Mouse (Mus musculus) forebrain, embryonic 10.5 days (tissue): Measurements from ENCODE around the gene Rnf187. TPM values are rescaled to one million over a fixed set of nuclear protein-coding genes. Genes with fewer than 3 reads are reported as not detected.
"Not testable (repeated sequence)": the region's sequence is repeated elsewhere in the genome, so short reads cannot be mapped to it uniquely, and the experiment has no call there.

ENCODE experiments used
- DNase-seq: peaks from one replicate; pipeline ENCODE4 v3.0.0-alpha.2; 2017; ENCODE audit warnings: low spot score; ENCODE audit errors: extremely low spot score
- H3K27ac ChIP-seq: fragments of 300-500 bp; sonication (generic); 2 replicates; pipeline ENCODE4 v1.5.1; 2016; ENCODE audit warnings: mild to moderate bottlenecking
- H3K27me3 ChIP-seq: fragments of 300-500 bp; sonication (generic); 2 replicates; pipeline ENCODE4 v1.6.1; 2016; ENCODE audit warnings: mild to moderate bottlenecking; ENCODE audit not compliant: poor library complexity, severe bottlenecking
- H3K36me3 ChIP-seq: fragments of 300-500 bp; sonication (generic); replicated peaks from 2 replicates; pipeline ENCODE4 v1.6.1; 2016; ENCODE audit warnings: mild to moderate bottlenecking, moderate library complexity
- H3K4me1 ChIP-seq: fragments of 300-500 bp; sonication (generic); 2 replicates; pipeline ENCODE4 v1.6.1; 2016
- H3K4me3 ChIP-seq: fragments of 300-500 bp; sonication (generic); 2 replicates; pipeline ENCODE4 v1.5.1; 2016; ENCODE audit warnings: mild to moderate bottlenecking, moderate library complexity
- H3K9me3 ChIP-seq: fragments of 300-500 bp; sonication (generic); 2 replicates; pipeline ENCODE4 v1.6.1; 2016; ENCODE audit warnings: mild to moderate bottlenecking, moderate library complexity
- WGBS: fragments of 180-500 bp; shearing (Covaris S2); methylation state at CpG from one replicate; pipeline ENCODE4 v1.1.7; 2016; 5-methylcytosine and 5-hydroxymethylcytosine counted together
- polyA plus RNA-seq: library from polyadenylated mRNA; unstranded; fragments of >200 nt; fragmentation: Nextera tagmentation; extraction: Ambion mirVana; gene quantifications from 2 replicates; pipeline ENCODE4 v1.2.1, GENCODE M21; 2016

Rnf187 gene
- polyA plus RNA-seq, 1 experiment from 2014 or later = 265 TPM

- H3K4me1 ChIP-seq = peaks cover 44% of the 10 kb centered on the region
- peaks cover 57% of the 10 kb centered on the region for H3K27me3 ChIP-seq
- peaks cover 13% of the 10 kb centered on the region for H3K36me3 ChIP-seq
- WGBS = 69% methylated on average over 50 of the region's 50 CpGs
- H3K4me3 ChIP-seq = peak overlapping the region; percentile 5; the same call in 1 of the 2 replicates
- no peak for DNase-seq
- H3K9me3 ChIP-seq = peaks cover 7% of the 10 kb centered on the region
- H3K27ac ChIP-seq = no peak overlapping the region
Observed at GRCm38 (mm10) chr11:58961364-58962177, 22.9 kb upstream of the Rnf187 start.

GRCm38 (mm10) chr11:58959921-58960465, 21.3 kb upstream of the Rnf187 start:
- Histone ChIP-seq H3K9me3 (peaks cover 7% of the 10 kb centered on the region), H3K4me3 (peak overlapping the region; percentile 62), H3K27me3 (peaks cover 57% of the 10 kb centered on the region), H3K36me3 (peaks cover 13% of the 10 kb centered on the region), H3K27ac (peak overlapping the region; percentile 68), H3K4me1 (peaks cover 52% of the 10 kb centered on the region)
- WGBS = 3% methylated on average over 40 of the region's 40 CpGs
- peak; percentile 82 for DNase-seq

DNA sequence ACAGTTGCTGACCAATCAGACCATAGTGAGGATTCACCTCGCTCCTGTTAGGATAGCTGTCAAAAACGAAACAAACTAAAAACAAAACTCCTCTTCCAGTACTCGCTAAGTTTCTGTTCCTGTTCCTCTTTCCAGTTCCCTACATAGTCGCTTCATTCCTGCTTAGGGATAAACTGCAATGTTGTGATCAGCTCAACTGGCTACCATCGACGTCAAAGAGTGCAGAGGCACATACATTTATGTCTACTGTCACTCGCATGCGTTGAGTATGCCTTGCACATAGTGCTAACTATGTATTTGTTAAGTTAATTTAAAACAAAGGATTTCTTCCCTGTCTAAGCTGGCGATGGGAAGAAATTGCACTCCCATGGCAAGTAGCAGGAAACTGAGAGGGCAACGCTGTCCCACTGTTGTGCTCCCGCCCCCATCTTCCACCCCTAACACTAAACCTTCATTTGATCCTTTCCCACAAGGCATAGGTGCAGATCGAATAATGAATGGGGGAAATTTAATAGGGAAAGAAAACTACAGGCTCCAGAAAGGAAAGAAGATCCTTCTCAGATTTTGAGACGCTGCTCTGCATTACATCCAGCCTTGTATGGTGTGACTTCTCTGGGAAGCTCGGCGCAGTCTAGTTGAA, 20.6 kb upstream of the Rnf187 start:
- peak overlapping the region; percentile 62 for H3K4me3 ChIP-seq
- peak overlapping the region; percentile 68; the same call in 1 of the 2 replicates for H3K27ac ChIP-seq
- H3K36me3 ChIP-seq = peaks cover 13% of the 10 kb centered on the region
- DNase-seq = no peak
- H3K4me1 ChIP-seq = peaks cover 47% of the 10 kb centered on the region
- H3K9me3 ChIP-seq = peaks cover 7% of the 10 kb centered on the region
- H3K27me3 ChIP-seq = peaks cover 57% of the 10 kb centered on the region
- 42% methylated on average over 15 of the region's 15 CpGs for WGBS

DNA sequence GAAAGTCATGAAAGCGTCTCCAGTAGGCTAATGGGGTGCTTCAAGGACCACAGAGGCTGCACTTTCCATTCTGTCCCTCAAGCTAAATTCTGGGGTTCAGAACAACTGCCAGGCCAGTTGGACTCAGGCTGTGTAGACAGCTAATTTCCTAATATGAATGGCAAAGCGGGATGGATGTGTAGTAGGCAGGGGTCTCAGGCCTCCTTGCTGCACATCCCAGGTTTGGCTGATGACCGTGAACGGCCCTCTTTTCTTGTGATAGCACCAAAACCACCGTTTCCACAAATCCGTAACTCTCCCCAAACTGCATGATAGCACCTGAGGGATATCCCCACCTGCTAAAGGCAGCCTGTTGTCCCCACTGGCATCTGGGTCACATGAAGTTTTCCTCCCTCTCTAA, 19.8 kb upstream of the Rnf187 start:
- Histone ChIP-seq H3K36me3 (peaks cover 13% of the 10 kb centered on the region), H3K9me3 (peaks cover 7% of the 10 kb centered on the region), H3K27me3 (peaks cover 57% of the 10 kb centered on the region), H3K4me1 (peaks cover 50% of the 10 kb centered on the region), H3K27ac (no peak overlapping the region), H3K4me3 (no peak overlapping the region)
- 89% methylated on average over 6 of the region's 6 CpGs for WGBS
- DNase-seq = no peak

DNA sequence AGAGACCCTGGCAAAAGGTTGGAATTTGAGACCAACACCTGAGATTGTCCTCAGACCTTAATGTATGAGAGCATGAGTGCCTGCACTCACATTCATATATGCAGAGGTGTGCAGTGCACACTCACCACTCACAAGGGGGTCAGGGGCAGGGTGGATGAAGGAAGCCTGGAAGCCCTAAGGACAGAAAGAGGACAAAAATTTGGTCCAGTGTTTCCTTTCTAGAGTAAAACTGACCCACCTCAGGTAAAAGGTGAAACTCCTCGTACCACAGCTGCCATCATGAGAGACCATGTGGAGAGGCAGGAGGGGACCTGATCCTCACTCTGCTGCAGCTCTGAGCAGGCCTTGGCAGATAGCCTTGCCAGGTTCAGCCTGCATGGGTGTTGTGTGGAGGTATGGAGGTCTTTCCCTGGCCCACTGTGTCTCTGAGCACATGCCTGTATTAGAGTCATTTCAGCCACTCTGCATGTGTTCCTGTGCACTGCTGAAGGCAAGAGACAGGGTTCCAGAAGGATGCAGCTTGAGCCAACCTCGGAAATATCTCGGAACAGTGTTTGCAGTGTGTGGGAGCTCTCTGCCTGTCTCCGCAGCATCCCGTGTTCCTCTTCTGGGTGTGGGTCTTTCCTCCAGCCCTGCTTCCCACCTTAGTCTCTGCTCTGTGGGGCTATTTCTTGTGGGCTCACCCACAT, 18.7 kb upstream of the Rnf187 start:
- H3K4me3 ChIP-seq = peak overlapping the region; percentile 83
- WGBS = 83% methylated on average over 5 of the region's 5 CpGs
- H3K9me3 ChIP-seq = peaks cover 7% of the 10 kb centered on the region
- DNase-seq = no peak
- H3K36me3 ChIP-seq = peaks cover 13% of the 10 kb centered on the region
- no peak overlapping the region for H3K27ac ChIP-seq
- H3K27me3 ChIP-seq = peaks cover 47% of the 10 kb centered on the region
- peaks cover 58% of the 10 kb centered on the region for H3K4me1 ChIP-seq

- Histone ChIP-seq H3K9me3 (no peaks in the 10 kb centered on the region), H3K4me3 (peak overlapping the region; percentile 83), H3K27me3 (peaks cover 46% of the 10 kb centered on the region), H3K36me3 (peaks cover 13% of the 10 kb centered on the region), H3K27ac (peak overlapping the region; percentile 96), H3K4me1 (peaks cover 66% of the 10 kb centered on the region)
- no peak for DNase-seq
- 42% methylated on average over 8 of the region's 8 CpGs for WGBS
Observed at GRCm38 (mm10) chr11:58955868-58956257, 17.1 kb upstream of the Rnf187 start.

DNA sequence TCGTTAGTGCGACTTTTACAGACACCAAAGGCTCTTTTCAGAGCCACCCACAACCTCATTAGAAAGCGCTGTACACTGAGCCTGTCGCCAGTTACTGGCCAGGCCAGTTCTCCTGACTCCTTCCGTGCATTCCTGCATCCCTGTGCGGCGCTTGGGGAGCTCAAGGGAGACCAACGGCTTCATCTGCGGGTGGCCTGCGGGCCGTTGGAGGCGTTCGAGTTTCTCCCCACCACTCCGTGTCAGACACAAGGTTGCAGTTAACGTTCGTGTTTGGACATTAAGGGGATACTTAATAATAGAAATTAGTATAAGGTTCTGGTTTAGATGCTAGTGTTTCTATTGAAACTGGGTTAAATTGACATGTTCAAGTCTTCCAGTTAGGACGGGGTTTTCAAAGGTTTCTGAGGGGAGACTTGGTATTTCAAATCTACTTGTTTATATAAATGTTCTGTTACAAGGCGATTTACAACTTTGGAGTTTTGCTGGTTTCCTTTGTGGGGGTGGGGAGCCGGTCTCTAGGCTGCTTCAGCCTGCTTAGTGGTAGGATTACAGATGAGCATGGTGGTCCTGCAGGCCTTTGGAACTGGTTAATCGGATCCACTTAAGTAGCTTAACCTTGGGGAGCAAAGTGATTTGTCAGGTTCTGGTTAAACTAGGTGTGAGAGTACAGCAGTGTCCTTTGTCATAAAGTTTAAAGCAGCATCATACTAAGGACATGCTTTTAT, 16.6 kb upstream of the Rnf187 start:
- Histone ChIP-seq H3K36me3 (peaks cover 13% of the 10 kb centered on the region), H3K4me3 (peak overlapping the region; percentile 83), H3K27ac (peak overlapping the region; percentile 96), H3K27me3 (peaks cover 48% of the 10 kb centered on the region), H3K9me3 (no peaks in the 10 kb centered on the region), H3K4me1 (peaks cover 70% of the 10 kb centered on the region)
- DNase-seq = no peak
- WGBS = under 1% methylated on average over 20 of the region's 20 CpGs

DNA sequence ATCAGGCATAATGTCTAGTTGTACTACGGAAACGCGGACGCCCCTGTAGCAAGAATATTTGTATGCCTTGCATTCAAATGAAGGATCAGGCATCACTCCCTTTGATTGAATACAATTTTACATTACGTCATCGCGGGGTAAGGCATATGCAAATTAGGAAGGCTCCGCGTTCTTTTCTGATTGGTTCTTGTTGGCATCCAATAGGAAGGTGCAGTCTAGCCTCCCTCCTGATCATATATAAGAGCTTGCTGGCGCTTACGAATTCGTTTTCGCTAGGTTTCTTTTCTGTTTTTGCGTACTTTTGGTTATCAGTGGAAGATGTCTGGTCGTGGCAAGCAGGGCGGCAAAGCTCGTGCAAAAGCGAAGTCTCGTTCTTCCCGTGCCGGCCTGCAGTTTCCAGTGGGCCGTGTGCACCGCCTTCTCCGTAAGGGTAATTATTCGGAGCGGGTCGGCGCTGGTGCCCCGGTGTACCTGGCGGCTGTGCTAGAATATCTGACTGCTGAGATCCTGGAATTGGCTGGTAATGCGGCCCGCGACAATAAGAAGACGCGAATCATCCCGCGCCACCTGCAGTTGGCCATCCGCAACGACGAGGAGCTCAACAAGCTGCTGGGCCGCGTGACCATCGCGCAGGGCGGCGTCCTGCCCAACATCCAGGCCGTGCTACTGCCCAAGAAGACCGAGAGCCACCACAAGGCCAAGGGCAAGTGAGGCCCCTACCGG, 15.9 kb upstream of the Rnf187 start, which contains the start of the genes Hist3h2a and Trim17:
Gene Hist3h2a (plus strand): TSS at position 266 of the 723 bp plus-strand sequence.
Gene Trim17 (plus strand): TSS at position 266 of the 723 bp plus-strand sequence.
- peak within 1 kb of the TSS; percentile 96 for H3K27ac ChIP-seq
- no peaks in the 10 kb centered on the region for H3K9me3 ChIP-seq
- WGBS = under 1% methylated on average over 49 of the region's 49 CpGs
- H3K4me3 ChIP-seq = peak within 1 kb of the TSS; percentile 83
- peaks cover 54% of the 10 kb centered on the region for H3K27me3 ChIP-seq
- peaks cover 13% of the 10 kb centered on the region for H3K36me3 ChIP-seq
- H3K4me1 ChIP-seq = peaks cover 68% of the 10 kb centered on the region
- DNase-seq = peak; percentile 83

- DNase-seq, H3K9me3 ChIP-seq: not testable (repeated sequence)
- peak overlapping the region; percentile 96 for H3K27ac ChIP-seq
- peak overlapping the region; percentile 83 for H3K4me3 ChIP-seq
- H3K4me1 ChIP-seq = peaks cover 68% of the 10 kb centered on the region
- under 1% methylated on average over 17 of the region's 17 CpGs for WGBS
- H3K27me3 ChIP-seq = peaks cover 55% of the 10 kb centered on the region
- peaks cover 13% of the 10 kb centered on the region for H3K36me3 ChIP-seq
Observed at GRCm38 (mm10) chr11:58954170-58954419, 15.4 kb upstream of the Rnf187 start.

GRCm38 (mm10) chr11:58953351-58954169, 14.8 kb upstream of the Rnf187 start:
- H3K27me3 ChIP-seq = peaks cover 51% of the 10 kb centered on the region
- H3K9me3 ChIP-seq = no peaks in the 10 kb centered on the region
- peak overlapping the region; percentile 83 for H3K4me3 ChIP-seq
- DNase-seq = peak; percentile 62
- whole genome bisulfite sequencing = under 1% methylated on average over 33 of the region's 33 CpGs
- H3K36me3 ChIP-seq = peaks cover 13% of the 10 kb centered on the region
- peaks cover 66% of the 10 kb centered on the region for H3K4me1 ChIP-seq
- H3K27ac ChIP-seq = peak overlapping the region; percentile 96

GRCm38 (mm10) chr11:58951210-58951609, 12.5 kb upstream of the Rnf187 start:
- peaks cover 45% of the 10 kb centered on the region for H3K27me3 ChIP-seq
- H3K36me3 ChIP-seq = no peaks in the 10 kb centered on the region
- no peaks in the 10 kb centered on the region for H3K9me3 ChIP-seq
- no peak overlapping the region for H3K27ac ChIP-seq
- H3K4me3 ChIP-seq = no peak overlapping the region
- H3K4me1 ChIP-seq = peaks cover 60% of the 10 kb centered on the region
- DNase-seq = no peak
- 75% methylated on average over 5 of the region's 5 CpGs for WGBS
